Mouse (Mus musculus): Measurements from ENCODE around the gene Npr1. TPM values are rescaled to one million over a fixed set of nuclear protein-coding genes. Genes with fewer than 3 reads are reported as not detected.

Npr1 gene
- polyA plus RNA-seq, 1 experiment from 2014 or later, result 3.3 TPM

GRCm38 (mm10) chr3:90503444-90503843 lies 37.8 kb upstream of the Npr1 start:
- Histone ChIP-seq H3K4me1 (peaks cover 13% of the 10 kb centered on the region), H3K36me3 (peaks cover 84% of the 10 kb centered on the region), H3K27ac (no peak overlapping the region), H3K9ac (no peak overlapping the region), H3K4me2 (replicated peaks) (no peak overlapping the region), H3K4me3 (no peak overlapping the region), H3K9me3 (no peaks in the 10 kb centered on the region), H3K27me3 (replicated peaks) (no peaks in the 10 kb centered on the region)
- ATAC-seq (ENCODE audit: low FRiP score, low read depth), result no peak
- WGBS, result 95% methylated on average over 4 of the region's 4 CpGs

GRCm38 (mm10) chr3:90497597-90497996 lies 31.9 kb upstream of the Npr1 start:
- H3K36me3 ChIP-seq, result peaks cover 63% of the 10 kb centered on the region
- no peaks in the 10 kb centered on the region for H3K27me3 ChIP-seq (replicated peaks)
- H3K9ac ChIP-seq, result no peak overlapping the region
- no peaks in the 10 kb centered on the region for H3K4me1 ChIP-seq
- no peak overlapping the region for H3K4me3 ChIP-seq
- ATAC-seq (ENCODE audit: low FRiP score, low read depth), result no peak
- no peak overlapping the region for H3K4me2 ChIP-seq (replicated peaks)
- no peak overlapping the region for H3K27ac ChIP-seq
- H3K9me3 ChIP-seq, result no peaks in the 10 kb centered on the region

GRCm38 (mm10) chr3:90495850-90496525 lies 30.3 kb upstream of the Npr1 start:
- H3K36me3 ChIP-seq, result peaks cover 47% of the 10 kb centered on the region
- H3K4me1 ChIP-seq, result no peaks in the 10 kb centered on the region
- H3K4me2 ChIP-seq (replicated peaks), result no peak overlapping the region
- H3K9me3 ChIP-seq, result no peaks in the 10 kb centered on the region
- no peaks in the 10 kb centered on the region for H3K27me3 ChIP-seq (replicated peaks)
- ATAC-seq (ENCODE audit: low FRiP score, low read depth), result no peak
- H3K4me3 ChIP-seq, result no peak overlapping the region
- 95% methylated on average over 7 of the region's 7 CpGs for WGBS
- H3K9ac ChIP-seq, result no peak overlapping the region
- H3K27ac ChIP-seq, result no peak overlapping the region

GRCm38 (mm10) chr3:90493831-90494540 lies 28.3 kb upstream of the Npr1 start:
- ATAC-seq (ENCODE audit: low FRiP score, low read depth), result no peak
- Histone ChIP-seq H3K27me3 (replicated peaks) (no peaks in the 10 kb centered on the region), H3K9ac (no peak overlapping the region), H3K4me2 (replicated peaks) (no peak overlapping the region), H3K4me3 (no peak overlapping the region), H3K4me1 (peaks cover 11% of the 10 kb centered on the region; the same call in 1 of the 2 replicates), H3K27ac (no peak overlapping the region), H3K9me3 (no peaks in the 10 kb centered on the region), H3K36me3 (peaks cover 37% of the 10 kb centered on the region)
- 47% methylated on average over 4 of the region's 4 CpGs for WGBS

- no peak overlapping the region for H3K4me3 ChIP-seq
- H3K4me1 ChIP-seq, result peaks cover 11% of the 10 kb centered on the region; the same call in 1 of the 2 replicates
- peaks cover 32% of the 10 kb centered on the region for H3K36me3 ChIP-seq
- no peak overlapping the region for H3K4me2 ChIP-seq (replicated peaks)
- H3K9me3 ChIP-seq, result no peaks in the 10 kb centered on the region
- H3K9ac ChIP-seq, result no peak overlapping the region
- 38% methylated on average over 2 of the region's 2 CpGs for WGBS
- H3K27ac ChIP-seq, result no peak overlapping the region
- peak; percentile 25; the same call in 1 of the 2 replicates for ATAC-seq (ENCODE audit: low FRiP score, low read depth)
- H3K27me3 ChIP-seq (replicated peaks), result no peaks in the 10 kb centered on the region
These were observed 25.7 kb upstream of the Npr1 start for GRCm38 (mm10) chr3:90491350-90491749.

- no peak within 1 kb of the TSS for H3K27ac ChIP-seq
- peaks cover 32% of the 10 kb centered on the region for H3K36me3 ChIP-seq
- peak; percentile 96 for ATAC-seq (ENCODE audit: low FRiP score, low read depth)
- peaks cover 11% of the 10 kb centered on the region; the same call in 1 of the 2 replicates for H3K4me1 ChIP-seq
- peak within 1 kb of the TSS; percentile 79 for H3K9ac ChIP-seq
- no peaks in the 10 kb centered on the region for H3K27me3 ChIP-seq (replicated peaks)
- WGBS, result under 1% methylated on average over 37 of the region's 37 CpGs
- peak within 1 kb of the TSS; percentile 68 for H3K4me2 ChIP-seq (replicated peaks)
- H3K4me3 ChIP-seq, result peak within 1 kb of the TSS; percentile 77
- no peaks in the 10 kb centered on the region for H3K9me3 ChIP-seq
These were observed 25.1 kb upstream of the Npr1 start, which contains the start of gene Snapin for GRCm38 (mm10) chr3:90490696-90491256. TSS of gene Snapin (minus strand) at chr3:90491033.

- Histone ChIP-seq H3K27me3 (replicated peaks) (no peaks in the 10 kb centered on the region), H3K9me3 (no peaks in the 10 kb centered on the region), H3K27ac (no peak overlapping the region), H3K9ac (no peak overlapping the region), H3K36me3 (peaks cover 50% of the 10 kb centered on the region), H3K4me1 (peaks cover 11% of the 10 kb centered on the region; the same call in 1 of the 2 replicates), H3K4me3 (no peak overlapping the region), H3K4me2 (replicated peaks) (no peak overlapping the region)
- WGBS, result 94% methylated on average over 6 of the region's 6 CpGs
- ATAC-seq (ENCODE audit: low FRiP score, low read depth), result no peak
These were observed 22.9 kb upstream of the Npr1 start for GRCm38 (mm10) chr3:90488576-90488975.

- Histone ChIP-seq H3K27ac (no peak overlapping the region), H3K4me2 (replicated peaks) (no peak overlapping the region), H3K9ac (no peak overlapping the region), H3K27me3 (replicated peaks) (no peaks in the 10 kb centered on the region), H3K36me3 (peaks cover 65% of the 10 kb centered on the region), H3K9me3 (no peaks in the 10 kb centered on the region), H3K4me3 (no peak overlapping the region), H3K4me1 (peaks cover 11% of the 10 kb centered on the region; the same call in 1 of the 2 replicates)
- 85% methylated on average over 5 of the region's 5 CpGs for WGBS
- no peak for ATAC-seq (ENCODE audit: low FRiP score, low read depth)
These were observed 21.3 kb upstream of the Npr1 start for GRCm38 (mm10) chr3:90486998-90487397.

- Histone ChIP-seq H3K4me1 (0 out of 2 replicates have a peak, but pooled peaks cover 6% of the 10 kb centered on the region), H3K9me3 (no peaks in the 10 kb centered on the region), H3K4me2 (replicated peaks) (peak within 1 kb of the TSS; percentile 71), H3K9ac (peak within 1 kb of the TSS; percentile 85), H3K4me3 (peak within 1 kb of the TSS; percentile 76), H3K27me3 (replicated peaks) (no peaks in the 10 kb centered on the region), H3K27ac (peak within 1 kb of the TSS; percentile 90), H3K36me3 (peaks cover 33% of the 10 kb centered on the region)
- ATAC-seq (ENCODE audit: low FRiP score, low read depth), result peak; percentile 99
- under 1% methylated on average over 45 of the region's 45 CpGs for WGBS
These were observed 10.4 kb upstream of the Npr1 start, which contains the start of gene Ilf2 for GRCm38 (mm10) chr3:90475831-90476611. TSS of gene Ilf2 (plus strand) at chr3:90476126.

- WGBS, result 45% methylated on average over 16 of the region's 16 CpGs
- 0 out of 2 replicates have a peak, but pooled peaks cover 6% of the 10 kb centered on the region for H3K4me1 ChIP-seq
- H3K27ac ChIP-seq, result no peak overlapping the region
- H3K9me3 ChIP-seq, result no peaks in the 10 kb centered on the region
- no peak overlapping the region for H3K4me3 ChIP-seq
- H3K4me2 ChIP-seq (replicated peaks), result no peak overlapping the region; the same call in 1 of the 2 replicates
- peak; percentile 26 for ATAC-seq (ENCODE audit: low FRiP score, low read depth)
- H3K36me3 ChIP-seq, result peaks cover 26% of the 10 kb centered on the region
- H3K27me3 ChIP-seq (replicated peaks), result no peaks in the 10 kb centered on the region
- no peak overlapping the region for H3K9ac ChIP-seq
These were observed 9.6 kb upstream of the Npr1 start for GRCm38 (mm10) chr3:90475151-90475830.

- WGBS, result 32% methylated on average over 3 of the region's 3 CpGs
- H3K4me2 ChIP-seq (replicated peaks), result no peak overlapping the region
These were observed 6.5 kb upstream of the Npr1 start for GRCm38 (mm10) chr3:90472213-90472612.

More at GRCm38 (mm10) chr3:90472213-90472612, 6.5 kb upstream of the Npr1 start:
- Histone ChIP-seq H3K27ac (no peak overlapping the region), H3K4me3 (no peak overlapping the region), H3K4me1 (0 out of 2 replicates have a peak, but pooled peaks cover 4% of the 10 kb centered on the region), H3K36me3 (no peaks in the 10 kb centered on the region), H3K9me3 (no peaks in the 10 kb centered on the region), H3K27me3 (replicated peaks) (no peaks in the 10 kb centered on the region), H3K9ac (no peak overlapping the region)
- ATAC-seq (ENCODE audit: low FRiP score, low read depth), result no peak

Measured in neural tube, embryonic 12.5 days (tissue).